Mouse (Mus musculus) urinary bladder, postnatal 14 days (tissue): ENCODE data around the gene Lgr6.
A peak's percentile ranks its signal among the peaks of the same experiment; 100 is the strongest.

ENCODE experiments used
- DNase-seq: peaks from one replicate; pipeline ENCODE4 v3.0.0; 2021; ENCODE audit warnings: low spot score

Gene Lgr6

DNA sequence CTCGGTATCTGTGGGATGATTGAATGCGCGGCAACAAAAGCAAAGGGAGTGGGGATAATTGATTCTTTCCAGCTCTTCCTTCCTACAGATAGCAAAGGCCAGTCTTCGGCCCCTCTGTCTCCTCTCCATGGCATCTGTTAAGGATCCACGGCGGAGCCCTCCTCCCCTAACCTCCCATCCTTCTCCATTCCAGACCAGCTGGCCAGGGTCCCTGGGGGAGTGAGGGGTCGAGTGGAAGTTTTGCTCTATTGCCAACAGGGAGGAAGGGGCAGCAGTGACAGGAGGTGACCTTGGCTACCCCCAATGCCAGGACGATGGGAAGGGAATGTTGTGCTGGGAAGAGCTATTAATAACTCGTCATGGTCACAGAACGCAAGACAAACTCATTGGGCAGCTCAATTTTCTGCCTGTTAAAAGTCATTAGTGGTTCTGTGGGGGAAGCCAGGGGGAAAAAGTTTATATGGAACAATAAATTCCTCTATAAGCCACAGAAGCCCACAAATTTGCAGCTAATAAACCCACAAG is 90.1 kb downstream of the Lgr6 start:
- DNase-seq = no peak

DNA sequence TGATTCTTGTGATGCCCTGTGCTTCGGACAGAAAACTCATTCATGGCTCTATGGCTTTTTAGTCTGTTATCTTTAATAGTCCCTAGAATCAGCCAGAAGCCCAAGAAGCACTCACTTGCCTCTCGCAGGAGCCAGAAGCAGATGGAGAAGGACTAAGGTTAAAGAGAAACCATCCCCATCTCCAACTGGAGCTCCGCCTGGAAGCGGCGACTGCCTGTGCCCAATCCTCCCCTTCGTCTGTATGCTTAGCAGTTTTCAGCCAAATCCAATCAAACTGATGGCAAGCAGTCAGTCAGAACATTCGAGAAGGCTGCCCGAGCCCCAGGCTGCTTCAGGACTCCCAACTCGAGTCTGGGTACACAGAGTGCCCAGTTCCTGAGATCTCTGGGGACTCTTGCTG is 92.6 kb downstream of the Lgr6 start:
- no peak for DNase-seq

GRCm38 (mm10) chr1:135011912-135012311 is 93.2 kb downstream of the Lgr6 start:
- no peak for DNase-seq

DNA sequence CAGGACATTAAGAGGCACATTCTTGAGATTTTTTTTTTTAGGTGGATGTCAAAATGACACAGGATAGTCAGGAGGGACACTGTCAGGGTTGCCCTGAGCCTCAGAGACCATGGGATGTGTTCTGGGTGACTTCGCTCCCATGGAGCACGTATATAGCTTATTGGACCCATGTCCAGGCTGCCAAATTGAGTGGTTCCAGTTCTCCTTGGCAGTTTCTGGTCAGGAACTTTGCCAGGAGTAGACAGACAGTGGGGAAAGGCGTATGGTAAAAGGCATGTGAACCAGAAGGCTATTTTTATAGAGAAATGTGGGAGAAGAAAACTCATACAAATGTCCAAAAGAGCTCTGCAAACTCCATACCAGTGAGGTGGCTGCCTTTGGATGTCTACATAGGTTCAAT is 95.2 kb downstream of the Lgr6 start:
- no peak for DNase-seq

- no peak for DNase-seq
Observed at GRCm38 (mm10) chr1:135005696-135006095, 99.4 kb downstream of the Lgr6 start.

GRCm38 (mm10) chr1:135003346-135003745 is 101.7 kb downstream of the Lgr6 start:
- no peak for DNase-seq

GRCm38 (mm10) chr1:135000527-135000926 is 104.5 kb downstream of the Lgr6 start:
- no peak for DNase-seq

- no peak for DNase-seq
Observed at GRCm38 (mm10) chr1:134998231-134998630, 106.8 kb downstream of the Lgr6 start.

DNA sequence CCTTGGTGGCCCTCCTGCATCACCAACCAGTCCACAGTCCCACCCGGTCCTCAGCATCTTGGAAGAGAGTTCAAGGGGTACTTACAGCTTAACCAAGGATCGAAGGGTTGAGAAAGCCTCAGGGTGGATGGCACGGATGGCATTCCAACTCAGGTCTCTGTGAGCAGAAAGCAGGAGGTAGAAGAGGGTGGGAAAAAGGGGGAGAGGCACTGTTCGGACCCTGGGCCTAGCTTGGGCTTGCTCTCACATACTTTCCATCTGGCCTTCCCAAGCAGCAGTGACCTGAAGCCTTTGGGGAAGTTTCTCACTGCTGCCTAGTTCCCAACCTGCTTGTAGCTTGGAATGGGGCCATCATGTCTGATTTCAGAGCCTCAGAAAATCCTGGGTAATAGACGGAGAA is 107.5 kb downstream of the Lgr6 start:
- DNase-seq = no peak

- DNase-seq = no peak
Observed at GRCm38 (mm10) chr1:134996471-134996870, 108.6 kb downstream of the Lgr6 start.

DNA sequence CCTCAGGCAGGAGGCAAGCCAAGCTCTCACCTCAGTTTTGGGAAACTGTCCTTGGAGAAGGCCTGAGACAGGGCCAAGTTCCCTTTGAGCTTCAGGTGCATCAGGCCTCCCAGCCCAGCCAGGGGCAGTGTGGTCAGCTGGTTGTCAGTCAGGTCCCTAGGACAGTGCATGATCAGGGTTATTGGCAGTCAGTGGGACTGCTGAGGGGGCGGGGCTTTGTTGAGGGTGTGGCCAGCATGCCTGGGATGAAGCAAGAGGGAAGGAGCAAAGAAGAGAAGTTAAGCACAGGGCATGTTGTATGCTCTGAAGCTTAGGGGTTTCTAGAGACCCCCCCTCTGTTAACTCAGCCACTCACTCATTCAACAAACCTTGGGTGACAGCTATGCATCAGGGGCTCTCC is 109.1 kb downstream of the Lgr6 start:
- no peak for DNase-seq

DNA sequence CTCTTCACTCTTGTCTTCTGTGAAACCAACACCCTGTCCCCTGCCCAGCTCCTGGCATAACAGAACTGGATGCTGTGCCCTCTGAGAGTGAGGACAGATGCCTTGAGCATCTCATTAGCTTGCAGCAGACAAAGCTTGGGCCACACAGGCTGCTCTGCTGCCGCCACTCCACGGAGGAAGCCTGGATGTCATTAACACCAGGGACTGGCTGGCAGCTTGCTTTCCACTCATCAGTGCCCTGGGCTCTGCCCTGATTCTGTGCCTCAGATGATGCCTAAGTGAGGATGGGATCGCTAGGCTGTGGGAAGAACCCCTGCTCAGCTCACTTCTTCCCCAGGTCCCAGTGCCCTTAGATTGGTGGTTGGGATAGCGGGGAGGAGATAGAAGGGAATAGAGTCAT is 109.6 kb downstream of the Lgr6 start:
- DNase-seq = no peak

DNA sequence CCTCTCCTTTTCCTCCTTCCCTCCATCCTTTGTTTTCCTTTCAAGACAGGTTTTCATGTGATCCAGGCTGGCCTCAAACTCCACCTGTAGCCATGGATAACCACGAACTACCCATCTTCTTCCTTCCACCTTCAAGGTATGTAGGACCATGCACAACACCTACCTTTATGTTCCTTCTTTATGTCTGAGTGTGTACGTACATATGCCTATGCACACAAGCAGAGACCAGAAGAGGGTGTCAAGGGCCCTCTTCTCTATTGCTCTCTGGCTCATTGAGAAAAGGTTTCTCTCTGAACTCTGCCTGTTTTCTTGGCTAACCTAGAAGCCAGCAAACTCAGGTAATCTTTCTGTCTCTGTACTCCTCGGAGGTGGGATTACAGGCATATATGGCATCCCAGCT is 110.3 kb downstream of the Lgr6 start:
- DNase-seq = no peak

DNA sequence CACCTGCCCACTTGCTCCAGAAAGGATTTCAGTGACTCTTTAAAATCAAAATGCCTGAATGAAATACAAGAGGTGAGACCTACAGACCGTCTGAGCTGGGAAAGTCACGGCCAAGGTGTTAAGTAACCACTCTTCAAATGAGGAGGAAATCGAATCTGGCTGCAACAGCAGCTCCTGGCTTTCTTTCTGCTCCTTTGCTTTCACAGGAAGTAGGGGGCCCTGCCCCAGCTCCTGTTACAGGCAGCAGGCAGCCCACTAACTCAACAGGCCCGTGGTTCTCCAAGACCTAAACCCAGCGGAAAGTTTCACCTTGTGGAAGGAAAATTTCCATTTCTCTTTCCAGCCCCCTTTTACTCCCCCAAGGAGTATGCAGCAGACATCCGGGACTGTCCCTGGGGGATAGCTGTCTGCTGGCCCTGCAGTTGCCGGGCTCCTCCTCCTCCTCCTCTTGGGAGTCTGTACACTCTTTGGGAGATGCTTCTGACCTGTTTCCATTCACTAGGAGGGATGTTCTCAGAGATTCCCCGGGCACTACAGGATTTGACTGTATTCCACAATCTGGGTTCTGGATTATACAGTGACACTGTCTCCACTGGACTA is 112.9 kb downstream of the Lgr6 start:
- no peak for DNase-seq

- peak; percentile 83 for DNase-seq
Observed at GRCm38 (mm10) chr1:134989372-134989771, 115.7 kb downstream of the Lgr6 start.

GRCm38 (mm10) chr1:134987962-134988341 is 117.1 kb downstream of the Lgr6 start:
- DNase-seq = no peak

DNA sequence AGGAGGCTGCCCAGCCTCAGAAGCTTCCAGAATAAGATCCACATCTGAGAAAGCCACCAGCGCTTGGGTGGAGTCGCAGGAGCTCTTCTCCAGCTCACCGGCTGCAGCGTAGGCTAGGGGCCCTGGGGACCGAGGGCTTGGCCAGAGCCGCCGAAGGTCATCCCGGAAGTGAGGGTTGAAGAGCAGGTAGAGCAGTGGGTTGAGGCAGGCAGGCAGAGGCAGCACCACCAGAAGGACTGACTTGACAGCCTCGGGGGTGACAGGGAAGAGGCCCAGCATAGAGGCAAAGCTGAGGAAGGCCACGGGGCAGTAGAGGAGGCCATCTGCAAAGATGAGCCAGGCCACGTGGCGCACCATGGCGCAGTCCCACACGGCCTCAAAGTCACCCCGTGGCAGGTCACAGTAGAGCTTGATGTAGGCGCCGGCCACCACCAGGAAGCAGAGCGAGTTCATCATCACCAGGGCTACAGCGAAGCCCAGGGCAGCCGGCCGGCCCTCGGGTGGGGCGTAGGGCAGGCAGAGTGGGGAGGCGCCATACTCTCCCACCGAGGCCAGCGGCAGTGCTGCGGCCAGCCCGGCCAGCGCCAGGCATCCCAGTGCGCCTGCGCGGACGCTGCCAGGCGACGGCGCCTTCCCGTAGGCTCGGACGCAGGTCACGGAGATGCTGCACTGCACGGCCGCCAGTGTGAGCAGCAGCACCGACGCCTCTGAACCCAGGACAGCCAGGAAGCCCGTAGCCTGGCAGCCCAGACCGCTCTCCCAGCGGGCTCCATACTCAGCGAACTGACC is 117.7 kb downstream of the Lgr6 start:
- DNase-seq = peak; percentile 41

DNA sequence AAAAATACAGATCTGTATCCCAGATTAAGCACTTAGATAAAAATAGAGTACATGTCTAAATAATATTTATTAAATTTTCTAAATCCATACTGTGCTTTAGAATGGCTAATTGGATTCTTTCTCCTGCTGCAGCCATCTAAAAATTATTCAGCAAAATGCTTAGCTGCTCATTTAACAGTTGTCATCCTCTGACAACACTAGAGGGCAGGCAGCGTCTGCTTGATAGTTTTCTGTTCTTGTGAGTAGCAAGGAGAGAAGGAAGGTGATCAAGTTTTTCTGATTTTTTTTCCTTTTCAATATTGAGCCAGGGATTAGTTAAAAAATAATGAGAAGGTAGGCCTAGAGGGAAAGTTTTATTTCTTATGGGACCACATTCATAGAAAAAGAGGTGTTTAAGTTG is 132.2 kb downstream of the Lgr6 start:
- DNase-seq = no peak

GRCm38 (mm10) chr1:134965430-134965829 is 139.6 kb downstream of the Lgr6 start:
- DNase-seq = no peak

DNA sequence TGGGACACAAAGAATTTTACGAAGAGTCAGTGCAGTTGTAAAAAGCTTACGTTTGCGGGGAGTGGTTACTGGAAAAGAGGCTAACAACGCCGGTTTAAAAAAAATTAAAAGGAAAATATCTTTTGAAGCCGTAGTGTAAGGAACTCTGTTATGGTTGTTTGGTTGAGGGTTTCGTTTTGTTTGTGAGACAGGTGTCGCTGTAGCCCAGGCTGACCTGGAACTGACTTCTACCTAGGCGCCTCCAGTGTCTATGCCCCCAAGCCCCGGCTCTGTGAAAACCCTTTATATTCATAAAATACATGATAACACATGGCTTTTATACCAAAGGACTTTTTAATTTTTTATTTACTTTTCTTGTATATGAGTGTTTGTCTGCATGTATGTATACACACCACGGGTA is 142.3 kb downstream of the Lgr6 start:
- DNase-seq = no peak

GRCm38 (mm10) chr1:134962053-134962803 is 142.8 kb downstream of the Lgr6 start, which contains the start of gene Ube2t:
Gene Ube2t, plus strand, starts transcription at chr1:134962565.
- DNase-seq = peak; percentile 96

- no peak for DNase-seq
Observed at GRCm38 (mm10) chr1:134960634-134961033, 144.4 kb downstream of the Lgr6 start.

- DNase-seq = peak; percentile 97
Observed at GRCm38 (mm10) chr1:134955637-134956176, 149.4 kb downstream of the Lgr6 start, which contains the start of gene Ppp1r12b. Gene Ppp1r12b, minus strand, starts transcription at chr1:134955942.
